Mouse (Mus musculus) ES-E14 (cell line): ENCODE data around the gene Srgap1.

Experiments used
- CHD2 ChIP-seq: IDR thresholded peaks from 2 replicates; pipeline ENCODE4 v1.6.1; 2014; ENCODE audit warnings: mild to moderate bottlenecking, low read depth, low read length, inconsistent platforms
- HCFC1 ChIP-seq: IDR thresholded peaks from 2 replicates; pipeline ENCODE4 v1.6.1; 2012; ENCODE audit warnings: low read length, inconsistent platforms, borderline replicate concordance; ENCODE audit not compliant: insufficient read depth
- MAFK ChIP-seq: IDR thresholded peaks from 2 replicates; pipeline ENCODE4 v1.6.1; 2014; ENCODE audit warnings: mild to moderate bottlenecking, low read depth, low read length, inconsistent platforms; ENCODE audit not compliant: insufficient read depth
- ZC3H11A ChIP-seq: IDR thresholded peaks from 2 replicates; pipeline ENCODE4 v1.6.1; 2012; ENCODE audit warnings: low read depth, mild to moderate bottlenecking, inconsistent platforms, low read length, borderline replicate concordance
- ZNF384 ChIP-seq: IDR thresholded peaks from 2 replicates; pipeline ENCODE4 v1.6.1; 2012; ENCODE audit warnings: low read depth, low read length, inconsistent platforms

- TF ChIP-seq ZNF384 (no peak), CHD2 (no peak), ZC3H11A (no peak), MAFK (no peak), HCFC1 (no peak)
These were observed 29.4 kb downstream of the Srgap1 start for GRCm38 (mm10) chr10:122017743-122018142.
